Mouse (Mus musculus): ENCODE data around the gene Ctcfl.

Ctcfl gene

DNA sequence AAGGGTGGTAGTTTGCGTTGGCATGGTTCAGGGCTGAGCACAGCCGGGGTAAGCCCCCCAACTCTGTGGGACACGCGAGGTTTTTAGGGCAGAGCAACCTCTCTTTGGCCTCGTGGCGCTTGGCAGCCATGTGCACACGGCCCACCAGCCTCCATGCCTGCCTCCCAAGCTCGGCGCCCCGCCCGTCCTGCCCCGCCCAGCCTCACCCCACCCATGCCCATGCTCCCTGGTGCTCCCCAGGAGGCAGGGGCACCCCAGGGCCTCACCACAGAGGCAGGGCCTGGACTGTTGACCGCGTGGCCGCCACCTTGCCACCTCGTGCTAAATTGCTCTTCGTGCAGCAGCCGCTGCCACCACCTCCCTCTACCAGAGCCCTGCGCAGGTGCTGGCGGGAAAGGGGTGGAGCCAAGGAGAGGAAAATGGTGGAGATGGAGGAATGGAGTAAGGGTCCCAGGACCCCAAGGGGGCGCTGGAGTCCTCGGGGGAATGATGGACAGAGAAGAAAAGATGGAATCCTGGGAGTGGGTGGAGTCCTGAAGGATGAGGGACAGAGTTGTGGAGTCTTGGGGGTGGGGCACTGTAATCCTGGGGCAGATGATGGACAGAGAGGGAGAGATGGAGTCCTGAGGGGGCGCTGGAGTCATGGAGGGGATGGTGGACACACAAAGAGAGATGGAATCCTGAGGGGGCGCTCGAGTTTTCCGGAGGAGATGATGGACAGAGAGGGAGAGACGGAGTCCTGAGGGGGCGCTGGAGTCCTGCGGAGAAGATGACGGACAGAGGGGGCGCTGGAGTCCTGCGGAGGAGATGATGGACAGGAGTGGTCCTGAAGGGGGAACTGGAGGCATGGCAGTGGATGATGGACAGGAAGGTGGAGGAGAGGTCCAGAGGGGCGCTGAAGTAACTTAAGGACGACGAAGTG is at the start of gene Ctcfl:
Ctcfl (minus strand) TSS at position 503 of the 922 bp plus-strand sequence.
- 87% methylated on average over 35 of the region's 35 CpGs for WGBS

GRCm38 (mm10) chr2:173168411-173168851 is 49.1 kb upstream of the Ctcfl start:
- 38% methylated on average over 5 of the region's 5 CpGs for WGBS

DNA sequence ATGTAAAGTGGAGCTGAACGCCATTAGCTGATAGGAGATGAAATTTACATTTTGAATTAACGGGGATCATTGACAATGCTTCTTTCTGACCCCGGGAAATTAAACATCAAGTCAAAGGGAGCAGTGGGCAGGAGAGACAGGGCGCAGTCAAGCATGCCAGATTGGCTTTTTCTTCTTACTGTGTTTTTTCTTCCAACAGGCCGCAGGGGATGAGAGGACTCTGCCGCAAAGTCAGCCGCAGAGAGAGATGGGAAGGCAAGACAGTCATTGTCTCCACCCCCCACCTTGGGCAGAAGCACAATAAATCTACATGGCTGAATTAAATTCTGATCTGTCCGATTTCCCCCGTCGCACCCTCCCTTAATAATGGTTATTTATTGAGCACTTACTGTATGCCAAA is 46.0 kb upstream of the Ctcfl start:
- 90% methylated on average over 10 of the region's 10 CpGs for WGBS

- WGBS = 90% methylated on average over 10 of the region's 10 CpGs
Measured at GRCm38 (mm10) chr2:173164946-173165345, 45.6 kb upstream of the Ctcfl start.

GRCm38 (mm10) chr2:173164358-173164757 is 45.0 kb upstream of the Ctcfl start:
- 72% methylated on average over 2 of the region's 2 CpGs for WGBS

GRCm38 (mm10) chr2:173163380-173163779 is 44.1 kb upstream of the Ctcfl start:
- WGBS = 89% methylated on average over 8 of the region's 8 CpGs

- WGBS = 42% methylated on average over 24 of the region's 24 CpGs
Measured at GRCm38 (mm10) chr2:173159354-173160311, 40.3 kb upstream of the Ctcfl start.

DNA sequence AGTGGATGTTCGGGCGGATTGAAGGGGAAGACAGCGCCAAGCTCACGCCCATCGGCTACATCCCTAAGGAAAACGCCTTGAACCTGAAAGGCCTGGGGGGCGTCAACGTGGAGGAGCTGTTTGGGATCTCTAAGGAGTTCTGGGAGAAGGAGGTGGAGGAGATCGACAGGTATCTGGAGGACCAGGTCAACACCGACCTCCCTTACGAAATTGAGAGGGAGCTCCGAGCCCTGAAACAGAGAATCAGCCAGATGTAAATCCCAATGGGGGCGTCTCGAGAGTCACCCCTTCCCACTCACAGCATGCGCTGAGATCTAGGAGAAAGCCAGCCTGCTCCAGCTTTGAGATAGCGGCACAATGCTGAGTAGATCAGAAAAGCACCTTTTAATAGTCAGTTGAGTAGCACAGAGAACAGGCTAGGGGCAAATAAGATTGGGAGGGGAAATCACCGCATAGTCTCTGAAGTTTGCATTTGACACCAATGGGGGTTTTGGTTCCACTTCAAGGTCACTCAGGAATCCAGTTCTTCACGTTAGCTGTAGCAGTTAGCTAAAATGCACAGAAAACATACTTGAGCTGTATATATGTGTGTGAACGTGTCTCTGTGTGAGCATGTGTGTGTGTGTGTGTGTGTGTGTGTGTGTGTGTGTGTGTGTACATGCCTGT is 39.2 kb upstream of the Ctcfl start:
- 90% methylated on average over 19 of the region's 19 CpGs for WGBS

- WGBS = 98% methylated on average over 4 of the region's 4 CpGs
Measured at GRCm38 (mm10) chr2:173157871-173158270, 38.5 kb upstream of the Ctcfl start.

- 70% methylated on average over 4 of the region's 4 CpGs for WGBS
Measured at GRCm38 (mm10) chr2:173157376-173157775, 38.1 kb upstream of the Ctcfl start.

GRCm38 (mm10) chr2:173156923-173157322 is 37.6 kb upstream of the Ctcfl start:
- 89% methylated on average over 13 of the region's 13 CpGs for WGBS

- WGBS = 94% methylated on average over 10 of the region's 10 CpGs
Measured at GRCm38 (mm10) chr2:173155907-173156306, 36.6 kb upstream of the Ctcfl start.

DNA sequence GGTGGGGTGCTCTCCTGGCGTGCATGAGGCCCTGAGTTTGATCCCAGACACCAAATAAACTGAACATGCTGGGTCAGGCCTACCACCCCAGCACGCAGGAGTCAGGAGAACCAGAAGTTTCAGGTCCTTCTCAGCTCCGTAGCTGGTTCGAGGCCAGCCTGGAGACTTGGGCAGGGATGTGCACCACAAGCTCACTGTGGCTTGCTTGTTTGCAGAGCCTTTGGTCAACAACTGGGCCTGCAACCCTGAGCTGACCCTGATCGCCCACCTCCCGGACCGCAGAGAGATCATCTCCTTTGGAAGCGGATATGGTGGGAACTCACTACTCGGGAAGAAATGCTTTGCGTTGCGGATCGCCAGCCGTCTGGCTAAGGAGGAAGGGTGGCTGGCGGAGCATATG is 35.6 kb upstream of the Ctcfl start:
- 94% methylated on average over 14 of the region's 14 CpGs for WGBS

DNA sequence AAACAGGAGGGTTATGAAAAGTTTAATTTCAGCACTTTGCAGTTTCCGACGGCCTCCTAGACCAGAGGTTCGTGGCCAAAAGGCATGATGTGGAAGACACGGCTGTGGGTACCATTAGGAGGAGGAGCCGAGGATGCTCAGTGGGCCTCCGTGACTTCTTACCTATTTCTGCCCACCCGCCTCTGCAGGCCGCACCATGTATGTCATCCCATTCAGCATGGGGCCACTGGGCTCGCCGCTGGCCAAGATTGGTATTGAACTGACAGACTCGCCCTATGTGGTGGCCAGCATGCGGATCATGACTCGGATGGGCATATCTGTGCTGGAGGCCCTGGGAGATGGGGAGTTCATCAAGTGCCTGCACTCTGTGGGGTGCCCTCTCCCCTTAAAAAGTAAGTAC is 35.2 kb upstream of the Ctcfl start:
- 96% methylated on average over 13 of the region's 13 CpGs for WGBS

GRCm38 (mm10) chr2:173153266-173153665 is 33.9 kb upstream of the Ctcfl start:
- 92% methylated on average over 10 of the region's 10 CpGs for WGBS

DNA sequence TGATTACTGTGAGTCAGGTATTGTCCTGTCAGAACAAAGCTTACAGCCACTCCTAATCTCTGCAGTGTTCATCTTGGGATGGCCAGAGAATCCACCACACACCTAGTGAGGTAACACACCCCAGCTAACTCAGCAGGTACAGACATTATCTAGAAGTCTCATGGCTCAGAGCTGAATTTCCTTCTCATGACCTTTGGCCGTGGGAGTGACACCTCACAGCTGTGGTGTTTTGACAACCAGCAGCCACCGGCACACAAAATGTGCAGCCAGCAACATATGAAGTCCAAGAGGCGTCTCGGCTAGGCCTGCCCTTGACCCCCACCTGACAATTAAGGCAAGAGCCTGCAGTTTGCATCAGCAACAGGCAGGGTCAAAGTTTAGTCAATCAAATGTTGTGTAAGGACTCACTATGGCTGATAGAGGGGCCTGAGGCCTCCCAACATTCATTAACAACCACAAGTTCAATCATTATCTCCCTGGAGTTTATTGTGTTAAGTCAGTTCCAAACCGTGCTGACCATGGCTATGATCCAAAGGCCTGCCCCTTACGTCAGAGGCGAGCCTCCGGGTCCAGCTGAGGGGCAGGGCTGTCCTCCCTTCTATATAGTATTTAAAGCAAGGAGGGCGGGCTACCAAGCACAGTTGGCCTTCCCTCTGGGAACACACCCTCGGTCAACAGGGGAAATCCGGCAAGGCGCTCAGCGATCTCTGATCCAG is 33.3 kb upstream of the Ctcfl start, which contains the start of gene Pck1:
Pck1 (plus strand) TSS at position 613 of the 716 bp plus-strand sequence.
- 83% methylated on average over 13 of the region's 13 CpGs for WGBS

DNA sequence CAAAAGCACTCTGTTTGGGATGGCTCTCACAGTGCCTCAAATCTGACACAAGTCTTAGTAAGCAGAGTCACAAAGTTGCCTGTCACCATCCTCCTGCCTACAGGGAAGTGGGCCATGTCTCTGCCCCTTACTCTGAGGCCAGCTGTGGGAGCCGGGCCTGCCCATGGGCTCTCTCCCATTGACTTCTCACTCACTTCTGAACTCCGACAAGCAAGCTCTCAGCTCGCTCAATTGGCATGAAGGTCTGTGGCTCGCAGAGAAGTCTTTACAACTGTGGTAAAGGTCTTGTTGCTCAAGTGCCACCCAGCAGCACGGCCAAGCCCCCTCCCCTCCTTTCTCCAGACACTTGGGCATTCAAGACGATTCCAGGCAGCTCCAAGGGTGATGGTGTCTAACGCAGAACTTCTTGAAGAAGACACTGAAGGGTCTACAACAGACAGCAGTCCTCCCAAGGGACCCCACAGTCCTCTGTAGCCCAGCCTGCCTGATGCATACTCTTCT is 32.5 kb upstream of the Ctcfl start:
- 88% methylated on average over 7 of the region's 7 CpGs for WGBS

DNA sequence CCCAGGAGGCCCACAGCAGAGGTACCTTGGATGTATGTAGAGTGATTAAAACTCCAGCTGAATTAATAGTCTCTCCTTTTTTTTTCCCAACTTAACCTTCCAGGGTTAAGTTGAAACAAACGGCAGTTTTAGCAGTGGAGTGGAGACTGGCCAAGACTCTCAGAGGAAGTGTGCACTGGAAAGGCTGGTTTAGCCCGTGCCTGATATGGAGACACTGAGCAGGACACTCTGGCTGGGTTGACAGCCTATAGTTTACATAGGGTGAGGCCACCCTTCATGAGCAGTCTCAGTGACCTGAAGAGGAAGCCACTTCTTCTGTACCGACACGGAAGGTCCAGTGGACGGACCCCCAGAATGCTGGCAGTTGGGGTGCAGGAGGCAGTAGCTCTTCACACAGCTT is 32.0 kb upstream of the Ctcfl start:
- 90% methylated on average over 5 of the region's 5 CpGs for WGBS

GRCm38 (mm10) chr2:173148001-173148400 is 28.7 kb upstream of the Ctcfl start:
- WGBS = 92% methylated on average over 5 of the region's 5 CpGs

GRCm38 (mm10) chr2:173146728-173147127 is 27.4 kb upstream of the Ctcfl start:
- 77% methylated on average over 6 of the region's 6 CpGs for WGBS

- WGBS = 82% methylated on average over 3 of the region's 3 CpGs
Measured at GRCm38 (mm10) chr2:173145808-173146207, 26.5 kb upstream of the Ctcfl start.
